Mouse (Mus musculus): ENCODE results near the gene Rab11fip3.

DNA sequence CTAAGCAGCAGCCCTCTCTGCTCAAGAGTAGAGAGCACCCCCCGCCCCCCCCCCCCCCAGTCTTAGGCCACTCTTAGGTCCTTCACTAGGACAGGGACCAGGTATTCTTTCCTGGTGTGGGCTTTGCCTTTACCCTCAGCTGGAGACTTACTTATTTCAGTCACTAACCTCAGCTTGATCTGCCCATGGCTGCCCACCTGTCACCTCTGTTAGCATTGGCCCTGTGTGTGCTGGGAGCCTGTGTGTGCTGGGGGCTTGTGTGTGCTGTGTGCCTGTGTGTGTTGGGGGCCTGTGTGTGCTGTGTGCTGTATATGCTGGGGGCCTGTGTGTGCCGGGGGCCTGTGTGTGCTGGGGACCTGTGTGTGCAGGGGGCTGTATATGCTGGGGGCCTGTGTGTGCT lies 114.7 kb downstream of the Rab11fip3 start:
- TF ChIP-seq CTCF (IDR thresholded peaks at IDR 0.05; ENCODE audit: control insufficient read depth, insufficient read depth, low read length) = no peak
- TF ChIP-seq POLR2A (IDR thresholded peaks at IDR 0.05; ENCODE audit: borderline replicate concordance, control insufficient read depth, low read depth, low read length) = no peak
